Mouse (Mus musculus): Measurements from ENCODE around the gene Rplp2.
A peak's percentile ranks its signal among the peaks of the same experiment; 100 is the strongest.

Rplp2 gene

DNA sequence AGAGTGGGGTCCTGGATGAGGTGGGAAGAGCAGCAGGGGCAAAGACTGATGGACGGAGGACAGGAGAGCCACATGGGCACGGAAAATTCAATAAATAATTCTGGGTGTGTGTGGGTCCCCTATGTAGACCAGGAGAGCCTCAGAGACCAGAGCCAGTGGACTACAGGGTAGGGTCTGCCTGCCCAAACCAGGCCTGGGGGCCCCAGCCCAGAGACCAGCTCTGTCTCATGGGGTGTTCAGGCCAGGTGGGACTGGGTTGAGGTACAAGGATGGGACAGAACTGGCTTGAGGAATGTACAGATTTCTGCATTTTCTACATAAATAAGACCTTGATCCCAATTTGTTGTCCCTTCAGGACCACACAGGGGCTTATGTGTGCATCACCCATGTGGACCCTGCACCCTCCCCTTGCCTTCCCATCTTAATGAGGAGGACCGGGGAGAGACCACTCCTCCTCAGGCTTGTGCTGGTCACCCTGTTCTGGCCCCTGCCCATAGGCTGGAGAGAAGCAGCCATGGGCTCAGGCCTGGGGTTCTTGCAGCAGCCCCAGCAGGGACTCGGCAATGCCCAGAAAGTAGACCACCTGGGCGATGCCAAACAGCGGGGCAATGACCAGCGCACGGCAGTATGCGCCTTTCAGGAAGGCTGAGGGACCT, 16.5 kb upstream of the Rplp2 start:
- DNase-seq (ENCODE audit: low spot score in 2 of 2): no peak

DNA sequence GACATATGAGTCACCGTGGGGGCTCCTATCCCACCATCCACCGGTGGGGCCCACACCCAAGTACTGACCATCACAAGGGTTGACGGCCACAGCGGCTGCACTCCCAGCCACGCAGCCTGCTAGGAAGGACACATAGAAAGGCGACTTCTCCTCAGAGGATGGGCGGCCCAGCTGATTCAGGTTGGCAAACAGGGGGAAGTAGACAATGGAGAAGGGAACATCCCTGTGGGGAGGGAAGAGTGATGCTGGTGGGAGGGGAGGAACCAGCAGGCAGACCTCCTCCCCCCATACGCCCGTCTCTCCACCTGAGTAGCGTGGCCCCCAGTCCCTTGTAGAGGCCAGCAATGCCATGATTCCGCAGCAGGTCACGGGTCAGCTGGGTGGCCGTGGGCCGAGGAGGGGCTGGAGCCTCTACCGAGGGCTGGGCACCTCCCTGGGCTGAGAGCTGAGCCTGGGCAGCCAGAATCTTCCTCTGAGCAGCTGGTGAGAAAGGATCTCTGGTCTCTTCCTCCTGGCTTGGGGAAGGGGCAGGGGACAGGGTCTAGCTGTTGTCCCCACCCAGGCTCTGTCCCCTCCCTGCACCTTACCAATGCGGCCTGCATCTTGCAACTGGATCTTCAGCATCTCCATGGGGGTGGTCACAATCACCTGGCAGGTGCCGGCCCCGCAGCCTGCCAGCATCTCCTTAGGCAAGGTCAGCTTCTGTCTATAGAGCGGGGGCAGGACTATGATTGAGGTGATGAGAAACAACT, 15.6 kb upstream of the Rplp2 start:
- no peak for DNase-seq (ENCODE audit: low spot score in 2 of 2)

DNA sequence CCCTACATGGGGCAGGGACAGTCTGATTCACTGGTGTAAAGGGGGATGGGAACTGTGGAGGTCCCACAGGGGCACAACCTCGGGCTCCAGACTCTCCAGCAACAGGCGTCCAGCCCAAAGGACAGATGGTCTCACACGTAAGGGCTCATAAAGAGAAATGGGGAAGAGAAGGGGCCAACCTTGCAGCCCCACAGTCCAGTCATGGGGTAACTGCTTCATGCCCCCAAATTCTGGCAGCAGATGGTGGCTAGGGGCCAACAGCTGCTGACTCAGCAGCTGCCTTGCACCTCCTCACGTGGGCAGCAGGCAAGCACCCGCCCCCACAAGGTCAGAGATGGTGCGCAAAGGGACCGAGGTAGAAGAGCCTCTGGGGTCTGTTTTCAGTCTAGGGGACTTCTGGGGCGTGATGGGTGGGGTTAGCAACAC, 15.0 kb upstream of the Rplp2 start:
- no peak for DNase-seq (ENCODE audit: low spot score in 2 of 2)

DNA sequence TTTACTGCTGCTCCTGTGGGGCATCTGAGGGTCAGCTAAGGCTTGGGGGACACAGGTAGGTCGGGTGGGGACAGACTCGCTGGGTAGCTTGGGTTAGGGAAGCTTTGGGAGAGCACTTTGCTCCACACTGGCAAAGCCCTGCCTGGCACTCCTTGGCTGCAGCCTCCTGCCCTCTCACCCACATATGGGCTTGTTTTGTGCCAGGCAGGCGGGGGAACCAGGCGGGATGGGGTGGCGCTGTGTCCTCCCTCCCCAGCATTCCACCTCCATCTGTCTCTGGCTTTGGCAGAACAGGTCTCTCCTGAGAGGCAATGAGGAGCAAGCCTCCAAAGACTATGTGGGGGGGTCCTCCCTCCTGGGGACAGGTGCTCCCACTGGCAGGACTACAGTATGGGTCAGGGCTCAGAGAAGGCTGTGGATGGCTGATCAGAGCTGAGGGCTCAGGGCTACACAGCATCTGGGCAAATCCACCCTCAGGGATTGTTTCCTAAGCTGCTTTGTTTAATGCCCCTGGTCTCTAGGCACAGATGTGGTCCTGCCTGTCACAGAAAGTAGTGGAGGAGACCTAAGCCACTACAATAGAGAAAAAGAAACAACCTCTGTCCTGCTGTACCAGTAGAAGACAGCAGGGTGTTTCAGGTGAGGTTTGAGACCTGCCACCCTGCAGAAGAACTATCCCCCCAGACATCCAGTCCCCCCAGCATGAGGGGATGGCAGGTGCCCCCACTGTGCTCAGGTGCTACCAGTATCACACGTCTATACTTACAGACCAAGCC, 14.2 kb upstream of the Rplp2 start:
- no peak for DNase-seq (ENCODE audit: low spot score in 2 of 2)

DNA sequence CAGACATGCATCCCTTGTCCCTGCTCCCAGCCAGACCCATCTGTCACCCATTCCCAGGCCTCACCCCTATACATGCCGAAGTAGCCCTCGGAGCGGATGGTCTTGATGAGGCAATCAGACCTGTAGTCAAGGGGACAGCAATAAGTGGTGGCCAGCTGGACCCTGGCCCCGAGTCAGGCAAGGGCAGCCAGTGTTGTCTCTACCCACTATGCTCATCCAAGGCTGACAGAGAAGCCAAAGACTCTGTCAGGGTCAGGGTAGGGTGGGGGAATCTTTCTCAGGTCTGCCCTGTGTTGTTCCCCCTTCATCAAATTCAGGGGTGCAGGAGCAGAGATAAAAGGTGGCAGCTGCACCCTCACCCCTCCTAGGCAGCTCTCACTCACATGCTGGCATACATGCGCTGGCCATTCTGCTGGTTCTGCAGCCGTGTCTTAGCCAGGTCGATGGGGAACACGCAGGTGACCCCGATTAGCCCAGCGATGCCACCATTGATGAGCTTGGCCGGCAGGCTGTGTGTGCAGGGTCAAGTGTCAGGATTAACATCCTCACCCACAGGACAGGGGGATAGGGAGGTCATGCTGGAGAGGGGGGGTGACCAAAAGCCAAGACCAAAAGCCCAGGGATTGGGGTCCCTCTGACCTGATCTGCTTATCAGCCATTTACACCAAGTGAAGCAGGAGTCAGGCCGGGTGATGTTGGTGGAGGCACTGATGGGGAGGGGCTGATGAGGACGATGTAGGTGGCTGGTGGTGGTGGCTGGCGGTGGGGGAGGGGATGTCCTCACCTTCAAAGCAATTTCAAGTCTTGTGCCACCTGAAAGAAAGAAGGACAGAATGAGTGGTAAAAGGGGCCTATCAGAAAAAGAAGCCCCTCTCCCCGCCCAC, 13.4 kb upstream of the Rplp2 start:
- no peak for DNase-seq (ENCODE audit: low spot score in 2 of 2)

DNA sequence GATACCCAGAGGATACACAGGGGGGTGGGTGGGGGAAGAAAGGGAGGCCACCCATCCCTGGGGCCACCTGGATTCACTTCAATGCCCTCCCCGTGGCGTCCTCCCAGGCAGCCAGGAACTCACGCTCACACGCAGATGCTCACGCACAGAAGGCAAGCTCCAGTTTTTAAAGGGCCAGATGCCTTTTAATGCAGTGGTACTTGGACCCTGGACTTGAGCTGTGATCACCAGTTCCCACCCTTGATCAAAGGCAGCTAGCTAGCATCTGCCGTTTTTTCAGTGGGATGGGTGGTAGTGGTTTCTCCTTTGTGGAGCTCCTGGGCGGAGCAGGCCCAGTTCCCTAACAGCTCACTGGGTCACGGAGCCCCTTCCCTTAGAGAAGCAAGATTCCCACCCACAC, 12.7 kb upstream of the Rplp2 start:
- no peak for DNase-seq (ENCODE audit: low spot score in 2 of 2)

DNA sequence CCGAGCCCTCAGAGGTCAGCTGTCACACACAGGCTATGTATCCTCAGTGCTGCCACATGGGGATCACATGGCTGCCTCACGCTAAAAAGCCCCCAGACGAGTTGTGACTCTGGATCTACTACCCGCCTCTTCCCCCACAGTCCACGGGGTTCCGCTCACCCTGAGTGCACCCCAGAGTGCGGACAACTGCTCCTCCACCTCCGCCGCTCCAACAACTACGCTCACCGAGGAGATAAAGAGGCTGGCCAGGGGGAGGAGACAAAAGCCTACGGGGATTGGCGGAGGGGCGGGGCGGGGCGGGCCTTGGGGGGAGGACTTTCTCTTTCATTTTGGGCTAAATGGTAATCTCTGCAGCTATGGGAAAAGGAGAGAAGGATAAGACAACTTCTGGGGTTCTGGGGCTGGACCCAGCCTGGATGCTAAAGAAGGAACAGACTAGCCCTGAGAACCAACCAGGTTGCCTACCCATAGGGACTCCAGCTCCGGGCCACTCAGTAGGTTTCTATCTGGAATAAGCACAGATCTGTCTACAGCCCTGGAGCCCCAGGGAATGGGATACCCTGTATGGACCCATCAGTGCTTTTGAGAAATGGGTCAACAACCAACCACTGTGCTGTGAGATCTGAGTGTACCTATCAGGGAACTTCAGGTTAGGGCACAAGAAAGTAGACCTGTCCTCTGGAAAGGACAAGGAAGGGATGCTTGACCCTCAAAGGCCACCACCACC, 11.9 kb upstream of the Rplp2 start:
- peak in 1 of 2 experiments; percentile 54 for DNase-seq (ENCODE audit: low spot score in 2 of 2)

DNA sequence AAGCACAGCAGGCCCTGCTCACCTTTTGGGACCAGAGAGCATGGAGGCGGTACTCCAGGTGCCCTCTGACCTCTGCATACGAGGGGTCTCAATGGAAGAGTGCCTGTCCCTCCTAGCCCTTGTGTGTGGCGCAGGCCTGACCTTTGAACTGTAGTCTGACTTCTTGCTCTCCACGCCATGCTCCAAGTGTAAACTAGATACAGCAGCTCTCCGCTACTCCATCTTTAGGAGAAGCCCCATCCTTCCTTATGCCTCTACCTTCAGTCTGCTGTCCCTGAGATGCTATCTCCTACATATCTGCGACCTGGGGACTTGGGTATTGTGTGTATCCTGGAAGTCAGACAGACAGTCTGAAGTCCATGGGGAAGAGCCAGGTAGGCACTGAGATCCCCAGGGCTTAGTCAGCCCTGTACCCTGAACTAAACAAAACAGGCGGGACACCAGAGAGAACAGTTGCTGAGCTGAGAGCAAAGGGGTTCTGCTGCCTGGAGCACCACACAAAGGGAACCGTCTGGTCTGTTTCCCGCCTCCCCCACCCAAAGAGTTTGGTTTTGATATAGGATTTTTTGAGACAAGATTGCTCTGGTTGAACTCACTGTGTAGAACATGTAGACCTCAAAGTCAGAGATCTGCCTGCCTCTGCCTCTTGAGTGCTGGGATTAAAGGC, 11.2 kb upstream of the Rplp2 start:
- no peak for DNase-seq (ENCODE audit: low spot score in 2 of 2)

DNA sequence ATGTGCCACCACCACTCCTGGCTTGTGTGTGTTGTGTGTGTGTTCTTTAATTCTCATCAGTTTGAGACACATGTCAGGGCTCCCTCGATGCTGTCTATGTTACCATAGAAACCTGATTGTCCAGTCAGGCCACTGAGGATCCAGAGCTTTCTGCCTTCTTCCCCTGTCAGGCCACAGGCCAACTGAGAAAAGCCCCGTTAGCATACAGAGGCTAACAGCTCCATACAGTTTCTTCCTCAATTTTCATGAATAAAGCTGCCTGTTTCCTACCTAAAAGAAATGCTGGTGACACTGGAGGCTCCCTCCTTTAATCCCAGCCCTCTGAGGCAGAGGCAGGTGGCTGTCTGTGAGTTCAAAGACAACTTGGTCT, 10.7 kb upstream of the Rplp2 start:
- no peak for DNase-seq (ENCODE audit: low spot score in 2 of 2)

DNA sequence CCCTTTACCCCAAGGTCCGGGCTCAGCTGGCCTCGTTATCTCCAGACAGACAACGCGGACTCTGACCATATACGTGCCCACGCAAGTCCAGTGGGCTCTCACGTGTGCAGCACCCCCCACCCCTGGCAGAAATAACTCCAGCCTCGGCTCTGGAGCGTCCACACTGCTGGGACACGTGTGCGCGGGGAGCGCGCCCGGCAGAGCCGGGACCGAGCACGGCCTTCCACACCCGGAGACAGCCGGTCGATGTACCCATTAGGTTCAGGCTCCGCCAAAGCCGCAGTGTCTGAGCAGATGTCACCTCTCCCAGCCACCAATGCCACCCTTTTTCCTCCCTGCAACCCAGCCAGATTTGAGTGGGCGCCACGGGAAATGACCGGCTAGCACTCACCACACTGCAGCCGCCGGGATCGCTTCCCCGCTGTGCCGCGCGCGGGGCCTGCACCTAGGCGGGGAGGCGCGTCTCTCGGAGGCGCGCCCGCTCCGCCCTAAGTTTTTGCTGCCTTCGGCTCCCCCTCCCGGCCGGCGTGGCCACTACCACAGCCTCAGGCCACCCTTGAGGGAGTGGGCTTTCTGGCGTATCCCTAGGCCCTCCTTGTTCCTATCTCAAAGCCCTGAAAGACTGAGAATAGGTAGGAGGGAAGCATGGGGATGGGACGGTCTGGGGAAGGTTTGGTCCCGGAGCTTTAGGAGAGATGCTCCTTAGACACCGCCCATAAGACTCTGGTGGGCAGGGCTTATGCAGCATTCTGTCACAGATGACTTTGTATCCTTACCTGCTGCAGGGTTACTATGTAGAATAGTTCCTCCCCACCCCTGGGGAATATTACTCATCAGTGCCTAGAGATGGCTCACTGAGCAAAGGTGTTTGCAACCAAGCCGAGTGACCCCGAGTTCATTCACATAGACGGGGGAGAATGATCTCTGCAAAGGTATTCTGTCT, 9.7 kb upstream of the Rplp2 start, which contains the start of gene Slc25a22:
Gene Slc25a22, minus strand, starts transcription at position 715 of the 943 bp plus-strand sequence.
- peak; percentile 67 to 80 for DNase-seq (ENCODE audit: low spot score in 2 of 2)

DNA sequence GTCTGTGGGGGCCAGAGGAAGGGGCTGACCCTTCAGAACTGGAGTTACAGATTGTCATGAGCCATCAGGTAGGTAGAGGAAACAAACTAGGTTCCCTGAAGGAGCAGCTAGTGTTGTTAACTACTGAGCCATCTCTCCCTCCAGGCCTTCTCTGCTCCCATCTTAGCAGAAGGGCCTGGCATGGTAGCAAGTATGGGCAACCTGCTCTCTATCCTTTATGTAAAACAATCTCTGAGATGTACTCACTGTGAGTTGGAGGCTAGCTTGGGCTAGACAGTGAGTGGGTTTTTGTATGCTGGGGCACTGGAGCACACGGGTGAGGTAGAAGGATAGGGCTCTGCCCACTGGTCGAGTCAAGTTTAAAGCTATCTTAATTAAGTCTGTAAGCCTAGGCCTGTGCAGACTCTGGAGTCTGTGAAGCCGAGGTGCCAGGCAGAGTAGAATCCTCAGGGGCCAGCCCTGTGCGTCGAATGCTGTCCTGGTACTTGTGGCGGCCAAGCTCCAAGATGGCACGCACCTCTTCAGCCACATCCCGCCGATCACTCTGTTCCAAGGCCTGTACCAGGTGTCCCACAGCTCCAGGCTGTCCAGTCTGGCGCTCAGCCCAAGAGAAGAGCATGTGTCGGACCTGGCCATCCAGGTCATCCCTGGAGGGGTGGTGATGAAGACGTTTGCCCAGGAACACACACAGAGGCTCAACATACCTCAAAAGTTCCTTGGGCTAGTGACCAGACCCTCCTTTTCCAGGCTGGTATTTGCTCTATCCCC, 8.8 kb upstream of the Rplp2 start:
- DNase-seq (ENCODE audit: low spot score in 2 of 2): no peak

DNA sequence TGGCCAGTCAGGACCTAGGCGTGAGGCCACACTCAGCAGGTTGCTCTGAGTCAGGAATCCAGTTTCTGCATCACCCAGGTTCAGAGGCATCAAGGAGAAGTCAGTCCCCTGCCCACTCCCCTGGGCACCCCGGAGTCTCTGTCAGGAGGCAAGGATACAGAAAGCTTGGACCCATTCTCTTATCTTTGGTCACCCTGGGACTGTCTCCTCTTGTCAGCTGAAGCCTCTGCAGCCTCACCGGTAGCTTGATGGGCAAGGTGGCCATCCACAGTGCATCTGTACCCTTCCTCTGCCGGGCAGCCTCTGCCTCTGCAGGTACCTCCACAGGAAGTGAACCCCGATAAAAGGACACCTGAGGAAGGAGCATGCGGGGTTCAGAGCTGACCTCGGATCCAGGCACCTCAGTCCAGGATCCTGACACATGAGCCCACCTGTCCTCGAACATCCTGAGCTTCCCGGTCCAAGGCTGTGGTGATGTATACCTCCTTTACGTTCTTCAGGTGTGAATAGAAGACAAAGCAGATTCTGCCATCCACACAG, 8.0 kb upstream of the Rplp2 start:
- DNase-seq (ENCODE audit: low spot score in 2 of 2): no peak

DNA sequence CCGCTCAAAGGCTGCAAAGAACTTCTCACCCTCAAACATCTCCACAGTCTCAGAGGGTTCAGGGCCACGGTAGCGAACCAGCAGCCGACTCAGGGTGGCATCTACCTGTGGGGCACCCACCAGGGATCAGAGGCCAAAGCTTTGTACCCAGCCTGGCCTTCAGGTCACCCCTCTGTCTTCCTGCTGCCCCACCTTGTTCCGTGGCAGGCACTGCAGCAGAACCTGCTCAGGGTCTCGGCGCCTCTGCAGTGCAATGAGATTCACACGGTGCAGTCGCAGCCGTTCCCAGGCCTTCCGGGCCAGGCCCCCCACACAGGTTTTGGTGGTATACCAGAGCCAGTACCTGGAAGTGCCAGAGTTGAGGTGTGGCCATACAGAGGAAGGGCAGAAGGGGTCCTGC, 7.4 kb upstream of the Rplp2 start:
- no peak for DNase-seq (ENCODE audit: low spot score in 2 of 2)

DNA sequence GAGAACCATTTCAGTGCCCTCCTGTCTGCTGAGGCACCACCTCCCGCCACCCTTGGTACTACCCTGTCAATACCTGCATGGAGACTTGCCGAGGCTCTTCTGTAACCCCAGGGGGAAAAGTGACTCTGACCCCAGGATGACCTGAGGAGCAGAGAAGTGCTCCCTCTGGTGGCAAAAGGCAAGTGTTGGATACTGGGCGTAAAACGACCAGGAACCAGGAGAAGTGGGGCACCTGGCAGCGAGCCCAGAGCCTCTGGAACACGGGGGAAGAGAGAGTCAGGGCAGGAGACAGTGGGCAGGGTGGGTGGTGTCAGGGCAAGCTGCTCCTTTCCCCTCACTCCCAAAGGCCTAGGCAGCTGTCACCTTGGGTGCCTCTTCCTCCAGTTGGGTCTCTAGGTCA, 6.6 kb upstream of the Rplp2 start:
- DNase-seq (ENCODE audit: low spot score in 2 of 2): peak in 1 of 2 experiments; percentile 50

DNA sequence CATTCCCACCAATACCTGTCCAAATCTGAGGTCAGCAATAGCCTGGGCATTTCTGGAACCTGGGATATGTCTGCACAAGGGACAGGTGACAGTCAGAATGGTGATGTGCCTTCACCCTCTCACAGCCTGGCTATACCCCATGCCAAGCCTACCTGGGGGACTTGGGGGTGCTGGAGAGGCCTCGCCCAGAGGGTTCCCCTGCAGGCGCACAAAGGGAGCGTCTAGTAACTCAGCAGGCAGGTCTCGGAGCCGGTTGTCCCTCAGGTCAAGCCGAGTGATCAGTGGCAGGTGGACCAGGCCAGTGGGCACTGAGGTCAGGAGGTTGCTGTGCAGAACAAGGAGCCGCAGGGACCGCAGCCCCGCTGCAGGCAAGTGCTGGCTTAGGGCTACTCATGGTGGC, 5.7 kb upstream of the Rplp2 start:
- no peak for DNase-seq (ENCODE audit: low spot score in 2 of 2)

DNA sequence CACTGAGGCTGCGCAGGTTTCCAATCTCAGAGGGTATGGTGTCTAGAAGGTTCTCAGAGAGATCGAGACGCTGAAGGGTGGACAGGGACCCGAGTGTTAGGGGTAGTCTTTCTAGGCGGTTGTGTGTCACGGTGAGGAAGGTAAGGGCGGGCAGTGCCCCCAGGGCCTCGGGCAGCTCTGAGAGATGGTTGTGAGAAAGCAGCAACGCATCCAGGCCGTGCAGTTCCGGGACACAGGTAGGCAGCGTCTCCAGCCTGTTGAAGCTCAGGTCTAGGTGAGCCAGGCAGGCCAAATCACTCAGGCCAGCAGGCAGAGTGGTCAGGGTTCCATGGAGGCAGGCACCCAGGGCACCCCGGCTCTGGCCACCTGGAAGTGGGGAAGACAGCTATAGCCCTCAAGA, 5.0 kb upstream of the Rplp2 start:
- no peak for DNase-seq (ENCODE audit: low spot score in 2 of 2)

DNA sequence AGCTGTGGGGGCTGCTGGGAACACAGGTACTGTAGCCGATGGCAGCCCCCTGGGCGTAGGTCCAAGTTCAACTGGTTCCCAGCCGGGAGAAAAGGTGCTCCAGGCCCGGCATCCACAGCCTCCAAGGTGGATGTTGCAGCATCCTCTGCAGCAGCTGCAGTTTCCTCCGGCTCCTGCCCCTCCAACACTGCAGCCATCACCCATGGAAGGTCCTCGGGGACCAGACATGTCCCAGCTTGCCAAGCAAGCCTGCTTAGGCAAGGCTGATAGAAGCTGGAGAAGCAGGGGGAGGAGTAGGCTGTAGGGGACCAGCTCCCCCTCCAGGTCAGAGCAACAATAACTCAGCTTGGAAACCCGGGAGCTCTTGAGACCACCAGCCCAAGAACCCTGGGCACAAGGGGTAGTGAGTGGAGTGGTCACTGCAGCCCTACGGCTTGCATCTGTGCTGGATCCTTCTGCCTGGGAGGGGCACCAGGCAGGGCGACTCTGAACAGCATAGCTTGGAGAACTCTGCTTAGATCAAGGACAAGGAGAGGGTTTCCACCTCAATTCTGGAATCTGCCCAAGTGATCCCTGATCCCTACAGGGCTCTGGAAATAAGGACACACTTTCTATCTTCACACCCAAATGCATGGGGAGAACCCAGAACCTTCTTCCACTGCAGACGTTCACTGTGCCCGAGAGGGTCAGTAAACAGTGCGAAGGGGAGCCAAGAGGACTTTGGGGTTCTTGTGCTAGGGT, 3.9 kb upstream of the Rplp2 start:
- DNase-seq (ENCODE audit: low spot score in 2 of 2): no peak

DNA sequence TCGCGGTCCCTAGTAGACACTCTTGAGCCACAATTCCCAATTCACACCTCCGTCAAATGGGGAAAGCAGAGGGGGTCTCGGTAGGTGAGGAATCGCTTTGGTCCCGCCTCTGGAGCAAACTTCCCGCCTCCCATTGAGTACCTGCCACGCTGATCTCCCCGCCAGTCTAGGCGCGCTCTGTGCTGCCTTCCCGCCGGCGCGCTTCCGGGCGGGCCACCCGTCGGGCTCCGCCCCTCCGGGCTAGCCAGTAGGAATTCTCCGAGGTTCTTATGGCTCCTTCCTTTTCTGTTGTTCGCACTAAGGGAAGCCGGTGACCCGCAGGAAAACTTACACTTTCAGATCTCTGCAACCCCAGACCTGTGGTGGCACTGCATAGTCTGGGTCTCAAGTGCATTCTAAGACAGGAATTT, 3.3 kb upstream of the Rplp2 start, which contains the start of gene Pidd1:
Gene Pidd1, minus strand, starts transcription at position 198 of the 410 bp plus-strand sequence.
- DNase-seq (ENCODE audit: low spot score in 2 of 2): peak; percentile 51 to 53

Measured in spleen, postnatal 14 days (tissue).